In genomic region chr7:102248691-102249404, GRCm38 (mm10) we compare ENCODE assay signal across 8 mouse cellular contexts. TPM values are rescaled to one million over a fixed set of nuclear protein-coding genes. Genes with fewer than 3 reads are reported as not detected.
DNase-seq lines count a peak whose midpoint lies in the region; ATAC-seq and TF ChIP-seq lines count a peak whose summit lies in the region.

No protein-coding gene starts in this region.

- no peak for ATAC-seq in hindbrain, embryonic 11.5 days (ENCODE audit: low FRiP score)
- ATAC-seq in stomach, embryonic 15.5 days (ENCODE audit: insufficient read depth, low FRiP score, low read depth) = no peak

- H3K79me2 ChIP-seq in macrophage (ENCODE audit: inconsistent target) = peaks cover 59% of the 10 kb centered on the region

- intact Hi-C loops in gastrocnemius, adult 2 months (cut with DNase I) = loop anchor here (2.0 kb wide), 1 partner anchor 22 kb away; no protein-coding TSS in a partner anchor
- intact Hi-C loops in gastrocnemius, postnatal 14 days (cut with DNase I; ENCODE audit: low total_unique reads) = no loop called here

- H3K9ac ChIP-seq in hindbrain, embryonic 11.5 days (ENCODE audit: low read depth, low read length) = peak overlapping the region; percentile 93
- peak overlapping the region; percentile 92 for H3K9ac ChIP-seq in stomach, embryonic 15.5 days

- H3K4me2 ChIP-seq in hindbrain, embryonic 11.5 days (replicated peaks; ENCODE audit: low read depth, low read length) = peak overlapping the region; percentile 85
- peak overlapping the region; percentile 88 for H3K4me2 ChIP-seq in stomach, embryonic 15.5 days

- peak overlapping the region; percentile 94 for H3K27ac ChIP-seq in gastrocnemius, adult 2 months
- H3K27ac ChIP-seq in brown adipose tissue, adult 24 weeks (replicated peaks; ENCODE audit: low read depth, low read length) = peak overlapping the region; percentile 91
- H3K27ac ChIP-seq in hindbrain, embryonic 11.5 days (ENCODE audit: low read depth, low read length) = no peak overlapping the region
- peak overlapping the region; percentile 100 for H3K27ac ChIP-seq in macrophage
- peak overlapping the region; percentile 99 for H3K27ac ChIP-seq in stomach, embryonic 15.5 days

- no peaks in the 10 kb centered on the region for H3K27me3 ChIP-seq in hindbrain, embryonic 11.5 days (ENCODE audit: control insufficient read depth, insufficient read depth, low read length)
- no peaks in the 10 kb centered on the region for H3K27me3 ChIP-seq in stomach, embryonic 15.5 days (replicated peaks)

- peaks cover 34% of the 10 kb centered on the region for H3K4me1 ChIP-seq in brown adipose tissue, adult 24 weeks (ENCODE audit: control insufficient read depth, insufficient read depth, insufficient read length, low read length)
- H3K4me1 ChIP-seq in hindbrain, embryonic 11.5 days (replicated peaks; ENCODE audit: control insufficient read depth, insufficient read depth, low read length) = peaks cover 7% of the 10 kb centered on the region
- H3K4me1 ChIP-seq in stomach, embryonic 15.5 days = peaks cover 55% of the 10 kb centered on the region

- DNase-seq in gastrocnemius, adult 2 months = no peak
- no peak for DNase-seq in gastrocnemius, postnatal 14 days
- DNase-seq in hindbrain, embryonic 11.5 days (ENCODE audit: low spot score) = peak; percentile 30
- no peak for DNase-seq in ovary, adult 18-20 months (ENCODE audit: low spot score)
- no peak for DNase-seq in cerebellum, adult 9-11 months

- peak overlapping the region; percentile 96 for H3K4me3 ChIP-seq in gastrocnemius, adult 2 months
- H3K4me3 ChIP-seq in brown adipose tissue, adult 24 weeks (ENCODE audit: insufficient read depth, low read depth, low read length) = peak overlapping the region; percentile 100
- peak overlapping the region; percentile 67 for H3K4me3 ChIP-seq in hindbrain, embryonic 11.5 days (ENCODE audit: low read depth, low read length)
- peak overlapping the region; percentile 92 for H3K4me3 ChIP-seq in macrophage (ENCODE audit: inconsistent target)
- H3K4me3 ChIP-seq in stomach, embryonic 15.5 days (replicated peaks) = peak overlapping the region; percentile 90

- 30% methylated on average over 16 of the region's 16 CpGs for WGBS in hindbrain, embryonic 11.5 days
- under 1% methylated on average over 16 of the region's 16 CpGs for WGBS in macrophage (ENCODE audit: missing documents)
- 12% methylated on average over 16 of the region's 16 CpGs for WGBS in stomach, embryonic 15.5 days

- TF ChIP-seq CTCF in gastrocnemius, adult 2 months (IDR thresholded peaks at IDR 0.05) = no peak

- H3K9me3 ChIP-seq in hindbrain, embryonic 11.5 days (ENCODE audit: control insufficient read depth, low read length) = no peaks in the 10 kb centered on the region
- H3K9me3 ChIP-seq in stomach, embryonic 15.5 days = no peaks in the 10 kb centered on the region

- no peaks in the 10 kb centered on the region for H3K36me3 ChIP-seq in hindbrain, embryonic 11.5 days (ENCODE audit: control insufficient read depth, insufficient read depth, low read length)
- H3K36me3 ChIP-seq in macrophage (ENCODE audit: inconsistent target) = no peaks in the 10 kb centered on the region
- H3K36me3 ChIP-seq in stomach, embryonic 15.5 days = no peaks in the 10 kb centered on the region

RNA-seq across cellular contexts. Expression of gene Rhog, which starts 7.0 kb away (rescaled TPM):
- 10 to 100 TPM; 14.7 to 17.0 TPM for total RNA-seq in gastrocnemius, adult 2 months (2021)
- 10 to 100 TPM; 21.9 to 22.6 TPM for total RNA-seq in gastrocnemius, postnatal 14 days (2021)
- 25.4 and 29.6 TPM in 2 replicates for polyA plus RNA-seq in brown adipose tissue, adult 24 weeks (2012; ENCODE audit: insufficient read depth, insufficient read length, missing spikeins)
- polyA plus RNA-seq in hindbrain, embryonic 11.5 days (2014; fragmentation: Nextera tagmentation; extraction: Ambion mirVana) = 35.3 and 35.5 TPM in 2 replicates
- total RNA-seq in macrophage (2018; cell fraction: chromatin; rRNA removed) = 10 to 100 TPM; 25.0 to 98.8 (median 68.0) TPM
- total RNA-seq in macrophage (2018; cell fraction: cytosol; rRNA removed) = 100 to 1,000 TPM; 340 to 655 (median 502) TPM
- total RNA-seq in macrophage (2018; cell fraction: nucleus; rRNA removed) = 100 to 1,000 TPM; 107 to 292 (median 177) TPM
- polyA plus RNA-seq in macrophage (2018) = 307 to 396 TPM (median 393 TPM) in 3 replicates
- polyA plus RNA-seq in stomach, embryonic 15.5 days (2015; fragmentation: Nextera tagmentation; extraction: Ambion mirVana) = 58.4 and 67.7 TPM in 2 replicates

RNA-seq across cellular contexts. Expression of gene Stim1, which starts 18.8 kb away (rescaled TPM):
- total RNA-seq in gastrocnemius, adult 2 months (2021) = 100 to 1,000 TPM; 156 to 196 TPM
- 100 to 1,000 TPM; 198 to 210 TPM for total RNA-seq in gastrocnemius, postnatal 14 days (2021)
- polyA plus RNA-seq in brown adipose tissue, adult 24 weeks (2012; ENCODE audit: insufficient read depth, insufficient read length, missing spikeins) = 46.5 and 52.6 TPM in 2 replicates
- polyA plus RNA-seq in hindbrain, embryonic 11.5 days (2014; fragmentation: Nextera tagmentation; extraction: Ambion mirVana) = 9.3 and 10.3 TPM in 2 replicates
- 10 to 100 TPM; 16.3 to 80.2 (median 56.7) TPM for total RNA-seq in macrophage (2018; cell fraction: chromatin; rRNA removed)
- 10 to 100 TPM; 27.4 to 46.5 (median 37.8) TPM for total RNA-seq in macrophage (2018; cell fraction: cytosol; rRNA removed)
- 10 to 100 TPM; 29.1 to 75.2 (median 49.1) TPM for total RNA-seq in macrophage (2018; cell fraction: nucleus; rRNA removed)
- polyA plus RNA-seq in macrophage (2018) = 32.9 to 38.1 TPM (median 35.0 TPM) in 3 replicates
- polyA plus RNA-seq in stomach, embryonic 15.5 days (2015; fragmentation: Nextera tagmentation; extraction: Ambion mirVana) = 26.5 TPM in 2 replicates

RNA-seq across cellular contexts. Expression of gene Pgap2, which starts 38.8 kb away (rescaled TPM):
- total RNA-seq in gastrocnemius, adult 2 months (2021) = 10 to 100 TPM; 27.2 to 29.4 TPM
- 10 to 100 TPM; 23.3 to 26.5 TPM for total RNA-seq in gastrocnemius, postnatal 14 days (2021)
- polyA plus RNA-seq in brown adipose tissue, adult 24 weeks (2012; ENCODE audit: insufficient read depth, insufficient read length, missing spikeins) = 39.2 and 54.0 TPM in 2 replicates
- polyA plus RNA-seq in hindbrain, embryonic 11.5 days (2014; fragmentation: Nextera tagmentation; extraction: Ambion mirVana) = 47.4 and 50.3 TPM in 2 replicates
- total RNA-seq in macrophage (2018; cell fraction: chromatin; rRNA removed) = 100 to 1,000 TPM in 12 of 26 experiments, 10 to 100 TPM in 14; 35.0 to 252 (median 88.7) TPM
- total RNA-seq in macrophage (2018; cell fraction: cytosol; rRNA removed) = 100 to 1,000 TPM in 13 of 26 experiments, 10 to 100 TPM in 13; 48.3 to 295 (median 135) TPM
- total RNA-seq in macrophage (2018; cell fraction: nucleus; rRNA removed) = 100 to 1,000 TPM in 15 of 26 experiments, 10 to 100 TPM in 11; 32.0 to 256 (median 136) TPM
- 35.9 to 98.6 TPM (median 72.6 TPM) in 3 replicates for polyA plus RNA-seq in macrophage (2018)
- polyA plus RNA-seq in stomach, embryonic 15.5 days (2015; fragmentation: Nextera tagmentation; extraction: Ambion mirVana) = 96.3 and 99.2 TPM in 2 replicates

RNA-seq across cellular contexts. Expression of gene Nup98, which starts 38.9 kb away (rescaled TPM):
- 10 to 100 TPM; 27.0 to 28.0 TPM for total RNA-seq in gastrocnemius, adult 2 months (2021)
- 10 to 100 TPM; 22.5 to 24.2 TPM for total RNA-seq in gastrocnemius, postnatal 14 days (2021)
- 10.3 and 12.3 TPM in 2 replicates for polyA plus RNA-seq in brown adipose tissue, adult 24 weeks (2012; ENCODE audit: insufficient read depth, insufficient read length, missing spikeins)
- 40.0 and 42.1 TPM in 2 replicates for polyA plus RNA-seq in hindbrain, embryonic 11.5 days (2014; fragmentation: Nextera tagmentation; extraction: Ambion mirVana)
- 100 to 1,000 TPM; 148 to 312 (median 209) TPM for total RNA-seq in macrophage (2018; cell fraction: chromatin; rRNA removed)
- 10 to 100 TPM; 50.5 to 76.2 (median 61.5) TPM for total RNA-seq in macrophage (2018; cell fraction: cytosol; rRNA removed)
- 100 to 1,000 TPM; 104 to 290 (median 140) TPM for total RNA-seq in macrophage (2018; cell fraction: nucleus; rRNA removed)
- polyA plus RNA-seq in macrophage (2018) = 30.0 to 31.7 TPM (median 30.9 TPM) in 3 replicates
- polyA plus RNA-seq in stomach, embryonic 15.5 days (2015; fragmentation: Nextera tagmentation; extraction: Ambion mirVana) = 29.5 and 33.6 TPM in 2 replicates
